Mouse (Mus musculus) B cell, adult 2 months (primary cell): ENCODE results near the gene Ccdc162.
A peak's percentile ranks its signal among the peaks of the same experiment; 100 is the strongest.

ENCODE experiments used
- DNase-seq, 2 experiments: peaks; one replicate each; pipeline ENCODE4 v3.0.0; 2022

The Ccdc162 gene

GRCm38 (mm10) chr10:41535991-41536390, 180.4 kb downstream of the Ccdc162 start:
- DNase-seq, result no peak

- DNase-seq, result no peak
Measured at GRCm38 (mm10) chr10:41529972-41530371, 186.5 kb downstream of the Ccdc162 start.

GRCm38 (mm10) chr10:41525696-41526095, 190.7 kb downstream of the Ccdc162 start:
- DNase-seq, result no peak

GRCm38 (mm10) chr10:41523386-41523785, 193.0 kb downstream of the Ccdc162 start:
- DNase-seq, result no peak

GRCm38 (mm10) chr10:41520410-41520673, 196.1 kb downstream of the Ccdc162 start:
- DNase-seq, result no peak

- peak; percentile 70 to 77 for DNase-seq
Measured at GRCm38 (mm10) chr10:41519640-41520409, 196.6 kb downstream of the Ccdc162 start.

GRCm38 (mm10) chr10:41518981-41519618, 197.3 kb downstream of the Ccdc162 start, which contains the start of gene Cd164:
TSS of gene Cd164 (plus strand) at chr10:41519414.
- peak; percentile 93 to 95 for DNase-seq

- DNase-seq, result peak; percentile 84 to 87
Measured at GRCm38 (mm10) chr10:41518508-41518980, 197.9 kb downstream of the Ccdc162 start.

GRCm38 (mm10) chr10:41514921-41515320, 201.5 kb downstream of the Ccdc162 start:
- DNase-seq, result no peak

GRCm38 (mm10) chr10:41514301-41514700, 202.1 kb downstream of the Ccdc162 start:
- DNase-seq, result no peak

- peak; percentile 60 to 63 for DNase-seq
Measured at GRCm38 (mm10) chr10:41509160-41509559, 207.3 kb downstream of the Ccdc162 start.

GRCm38 (mm10) chr10:41505446-41505845, 211.0 kb downstream of the Ccdc162 start:
- peak; percentile 58 to 65 for DNase-seq

GRCm38 (mm10) chr10:41504996-41505395, 211.4 kb downstream of the Ccdc162 start:
- no peak for DNase-seq

- no peak for DNase-seq
Measured at GRCm38 (mm10) chr10:41500941-41501340, 215.5 kb downstream of the Ccdc162 start.

- peak in 1 of 2 experiments; percentile 12 for DNase-seq
Measured at GRCm38 (mm10) chr10:41491111-41491510, 225.3 kb downstream of the Ccdc162 start.

- no peak for DNase-seq
Measured at GRCm38 (mm10) chr10:41490518-41490873, 225.9 kb downstream of the Ccdc162 start.

GRCm38 (mm10) chr10:41489708-41490517, 226.5 kb downstream of the Ccdc162 start, which contains the start of the genes Smpd2 and Ppil6:
TSS of gene Smpd2 (minus strand) at chr10:41490369.
TSS of gene Ppil6 (plus strand) at chr10:41490439.
- peak; percentile 97 for DNase-seq

- no peak for DNase-seq
Measured at GRCm38 (mm10) chr10:41489294-41489693, 227.1 kb downstream of the Ccdc162 start.

- DNase-seq, result no peak
Measured at GRCm38 (mm10) chr10:41488877-41489276, 227.6 kb downstream of the Ccdc162 start.
